Mouse (Mus musculus) CD8-positive naive resting alpha-beta T cell, adult 2 months (primary cell): ENCODE measurements around the gene Tor3a.

ENCODE experiments used
- DNase-seq, 2 experiments: peaks; one replicate each; pipeline ENCODE4 v3.0.0; 2022; ENCODE audit warnings: low read depth in 2 of 2, low spot score in 2 of 2

Tor3a gene

GRCm38 (mm10) chr1:156674195-156675000 is at the start of gene Tor3a:
TSS of gene Tor3a (minus strand) at chr1:156674356.
- DNase-seq, result peak; percentile 50 to 60

- DNase-seq, result no peak
Observed at GRCm38 (mm10) chr1:156722089-156722488, 47.9 kb upstream of the Tor3a start.

- no peak for DNase-seq
Observed at GRCm38 (mm10) chr1:156720046-156720445, 45.9 kb upstream of the Tor3a start.

- DNase-seq, result peak; percentile 91 to 95
Observed at GRCm38 (mm10) chr1:156718950-156719805, 45.0 kb upstream of the Tor3a start, which contains the start of gene Fam20b. TSS of gene Fam20b (minus strand) at chr1:156719086.

GRCm38 (mm10) chr1:156718286-156718949 is 44.3 kb upstream of the Tor3a start:
- DNase-seq, result peak; percentile 32 to 48

- DNase-seq, result no peak
Observed at GRCm38 (mm10) chr1:156717751-156718285, 43.7 kb upstream of the Tor3a start.

GRCm38 (mm10) chr1:156716681-156717080 is 42.5 kb upstream of the Tor3a start:
- no peak for DNase-seq

GRCm38 (mm10) chr1:156710472-156711098 is 36.4 kb upstream of the Tor3a start:
- DNase-seq, result peak; percentile 13 to 25

GRCm38 (mm10) chr1:156708672-156709071 is 34.5 kb upstream of the Tor3a start:
- DNase-seq, result no peak

GRCm38 (mm10) chr1:156705696-156706285 is 31.6 kb upstream of the Tor3a start:
- DNase-seq, result no peak

- DNase-seq, result no peak
Observed at GRCm38 (mm10) chr1:156703444-156703843, 29.3 kb upstream of the Tor3a start.

- DNase-seq, result no peak
Observed at GRCm38 (mm10) chr1:156702151-156702550, 28.0 kb upstream of the Tor3a start.

GRCm38 (mm10) chr1:156686025-156686661 is 12.0 kb upstream of the Tor3a start:
- no peak for DNase-seq

- DNase-seq, result no peak
Observed at GRCm38 (mm10) chr1:156679599-156679998, 5.4 kb upstream of the Tor3a start.

- no peak for DNase-seq
Observed at GRCm38 (mm10) chr1:156677230-156677629, 3.1 kb upstream of the Tor3a start.

GRCm38 (mm10) chr1:156676596-156676995 is 2.4 kb upstream of the Tor3a start:
- DNase-seq, result no peak

- DNase-seq, result peak; percentile 39 to 46
Observed at GRCm38 (mm10) chr1:156676171-156676570, 2.0 kb upstream of the Tor3a start.

GRCm38 (mm10) chr1:156673476-156674194 is 521 bp downstream of the Tor3a start:
- peak; percentile 18 to 37 for DNase-seq
